Mouse (Mus musculus): ENCODE data around the gene Dnal4.
"Not testable (repeated sequence)": the region's sequence is repeated elsewhere in the genome, so short reads cannot be mapped to it uniquely, and the experiment has no call there.

The Dnal4 gene

DNA sequence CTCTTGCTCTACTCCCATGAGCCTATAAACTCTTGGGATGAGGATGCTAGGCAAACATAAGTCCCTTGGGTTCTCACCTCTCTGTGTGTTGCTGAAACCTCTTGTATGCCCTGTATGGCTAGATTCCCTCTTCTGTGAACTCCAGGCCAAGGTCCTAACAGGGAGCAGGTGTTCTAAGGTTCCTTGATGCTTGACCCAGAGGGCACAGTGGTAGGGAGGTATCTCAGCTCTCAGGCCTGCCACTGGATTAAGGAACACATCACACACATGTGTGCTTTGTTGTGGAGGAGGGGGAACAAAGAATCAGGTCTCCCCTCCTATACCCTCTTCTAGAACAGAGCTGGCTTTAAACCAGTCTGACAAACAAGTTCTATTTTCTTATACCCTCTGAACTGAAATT, at the start of gene Dnal4:
Gene Dnal4 (minus strand): TSS at position 101 of the 400 bp plus-strand sequence.
- DNase-seq (ENCODE audit: low read depth, low spot score), result no peak

DNA sequence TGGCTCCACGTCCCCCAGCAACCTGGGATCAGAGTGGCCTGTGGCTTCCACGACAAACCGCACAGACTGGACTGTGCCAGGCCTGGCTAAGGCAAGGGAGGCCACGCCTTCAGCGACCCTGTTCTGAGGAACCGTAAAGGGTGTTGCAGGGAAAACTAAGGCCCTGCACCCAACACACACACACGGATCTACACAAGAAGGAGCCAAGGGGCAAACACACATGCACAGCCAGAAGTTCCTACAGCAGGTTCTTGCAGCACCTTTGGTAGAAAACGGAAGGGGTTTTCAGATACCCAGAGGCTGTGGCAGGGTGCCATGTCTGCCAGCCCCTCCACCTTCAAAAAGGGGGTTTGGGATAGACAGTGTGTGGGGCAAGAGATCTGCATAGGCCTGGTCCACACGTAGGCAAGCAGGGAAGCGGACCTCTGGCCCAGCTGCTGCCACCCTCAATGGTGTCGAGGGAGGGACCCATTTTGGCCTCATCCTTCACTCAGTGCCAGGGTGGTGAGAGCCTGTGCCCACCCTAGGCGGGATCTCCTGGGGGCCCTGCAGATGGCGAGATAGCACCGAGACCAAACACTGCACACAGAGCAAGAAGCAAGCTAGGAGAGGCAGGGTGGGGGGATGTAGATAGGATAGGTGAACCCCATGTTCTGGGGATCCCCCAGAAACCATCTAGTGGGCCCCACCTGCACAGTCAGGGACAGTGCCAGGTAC, 49.6 kb upstream of the Dnal4 start:
- DNase-seq (ENCODE audit: low read depth, low spot score), result no peak

DNA sequence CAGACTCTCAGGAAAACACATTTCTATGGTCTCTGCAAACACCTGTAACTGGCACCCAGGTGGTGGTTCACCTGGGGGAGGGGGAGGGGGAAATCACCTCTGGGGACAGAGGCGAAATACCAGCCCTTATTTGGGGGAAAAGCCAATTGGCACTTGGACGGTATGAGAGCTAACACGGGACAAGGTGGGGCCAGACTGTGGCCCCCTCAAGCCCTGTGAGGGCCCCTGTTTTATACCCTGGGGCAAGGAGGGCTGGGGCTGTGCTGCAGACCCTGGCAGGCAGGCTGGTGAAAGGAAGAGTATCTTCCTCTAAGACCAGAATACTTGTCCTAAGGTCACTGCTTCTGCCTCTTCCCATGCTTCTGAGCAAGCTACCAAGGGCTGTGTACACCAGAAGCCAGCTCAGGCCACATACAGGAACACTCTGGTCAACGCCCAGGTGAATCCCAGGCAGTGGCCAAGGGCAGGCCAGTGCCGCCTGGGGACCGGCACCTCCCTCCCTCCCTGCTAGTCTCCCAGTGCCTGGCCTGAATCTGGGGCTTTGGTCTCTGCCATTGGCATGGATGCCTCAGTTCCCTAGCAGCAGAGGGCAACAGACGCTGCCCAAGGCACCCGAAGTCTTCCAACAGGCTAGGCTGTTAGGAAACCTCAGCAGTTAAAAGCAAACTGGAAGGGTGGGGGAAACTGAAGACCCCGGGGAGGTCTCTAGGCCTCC, 48.7 kb upstream of the Dnal4 start:
- DNase-seq (ENCODE audit: low read depth, low spot score), result no peak

DNA sequence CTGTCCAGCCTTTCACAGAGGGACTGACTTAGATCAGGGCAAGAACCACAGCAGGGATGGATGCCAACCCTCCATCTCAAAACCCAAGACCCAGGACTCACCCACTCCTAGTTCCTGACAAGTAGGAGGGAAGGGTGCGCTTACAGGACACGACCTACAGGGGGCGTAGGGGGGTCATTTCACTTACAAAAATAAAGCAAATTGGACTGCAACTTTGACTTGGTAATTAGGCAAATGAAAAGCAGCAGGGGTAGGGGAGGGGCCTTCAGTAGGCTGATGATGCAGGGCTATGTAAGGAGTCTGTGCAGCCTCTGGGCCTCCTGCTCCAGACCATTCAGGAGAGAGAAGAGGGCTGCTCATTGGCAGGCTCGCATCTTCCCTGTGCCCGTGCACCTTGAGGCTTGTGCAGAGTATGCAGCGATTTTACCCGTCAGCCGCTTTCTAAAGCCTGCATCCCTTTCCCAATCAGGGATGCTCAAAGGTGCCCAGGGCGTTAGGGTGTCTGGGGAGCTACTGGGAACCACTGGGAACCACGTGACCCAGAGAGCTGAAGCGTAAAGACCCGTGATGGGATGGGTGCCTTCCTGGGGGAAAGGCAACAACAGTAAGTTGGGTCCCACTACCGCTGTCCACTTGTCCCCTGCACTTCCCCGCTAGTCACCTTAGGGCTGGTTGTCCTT, 47.6 kb upstream of the Dnal4 start:
- DNase-seq (ENCODE audit: low read depth, low spot score), result peak; percentile 74

DNA sequence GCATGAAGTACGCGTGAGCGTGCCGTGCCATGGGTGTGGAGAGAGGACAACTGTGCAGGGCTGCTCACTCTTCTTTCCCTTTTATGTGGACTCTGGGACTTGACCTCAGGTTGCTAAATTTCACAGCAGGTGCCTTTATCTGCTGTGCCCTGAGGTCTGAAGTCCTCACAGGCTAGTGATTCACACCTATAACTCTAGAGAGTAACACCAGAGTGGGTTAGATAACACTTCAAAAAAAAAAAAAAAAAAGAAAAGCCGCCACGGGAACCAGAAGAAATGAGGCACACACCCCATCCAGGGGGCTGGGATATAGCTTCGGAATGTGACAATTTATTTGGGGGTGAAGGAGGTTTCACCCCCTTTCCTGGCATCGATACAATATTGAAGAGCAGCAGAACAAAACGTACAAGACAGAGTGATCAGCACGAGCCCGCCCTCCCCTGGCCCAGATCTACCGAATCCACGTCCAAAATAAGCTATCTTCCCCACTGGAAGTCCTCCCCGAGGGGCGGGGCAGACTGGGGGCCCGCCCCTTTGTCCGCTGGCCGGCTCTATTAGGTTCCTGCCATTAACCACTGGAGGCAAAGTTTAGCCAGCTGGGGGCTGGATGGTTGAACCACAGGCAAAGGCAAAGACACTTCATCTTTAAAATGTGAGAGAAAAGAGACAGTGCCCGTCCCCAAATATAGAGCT, 46.1 kb upstream of the Dnal4 start:
- DNase-seq (ENCODE audit: low read depth, low spot score), result no peak

DNA sequence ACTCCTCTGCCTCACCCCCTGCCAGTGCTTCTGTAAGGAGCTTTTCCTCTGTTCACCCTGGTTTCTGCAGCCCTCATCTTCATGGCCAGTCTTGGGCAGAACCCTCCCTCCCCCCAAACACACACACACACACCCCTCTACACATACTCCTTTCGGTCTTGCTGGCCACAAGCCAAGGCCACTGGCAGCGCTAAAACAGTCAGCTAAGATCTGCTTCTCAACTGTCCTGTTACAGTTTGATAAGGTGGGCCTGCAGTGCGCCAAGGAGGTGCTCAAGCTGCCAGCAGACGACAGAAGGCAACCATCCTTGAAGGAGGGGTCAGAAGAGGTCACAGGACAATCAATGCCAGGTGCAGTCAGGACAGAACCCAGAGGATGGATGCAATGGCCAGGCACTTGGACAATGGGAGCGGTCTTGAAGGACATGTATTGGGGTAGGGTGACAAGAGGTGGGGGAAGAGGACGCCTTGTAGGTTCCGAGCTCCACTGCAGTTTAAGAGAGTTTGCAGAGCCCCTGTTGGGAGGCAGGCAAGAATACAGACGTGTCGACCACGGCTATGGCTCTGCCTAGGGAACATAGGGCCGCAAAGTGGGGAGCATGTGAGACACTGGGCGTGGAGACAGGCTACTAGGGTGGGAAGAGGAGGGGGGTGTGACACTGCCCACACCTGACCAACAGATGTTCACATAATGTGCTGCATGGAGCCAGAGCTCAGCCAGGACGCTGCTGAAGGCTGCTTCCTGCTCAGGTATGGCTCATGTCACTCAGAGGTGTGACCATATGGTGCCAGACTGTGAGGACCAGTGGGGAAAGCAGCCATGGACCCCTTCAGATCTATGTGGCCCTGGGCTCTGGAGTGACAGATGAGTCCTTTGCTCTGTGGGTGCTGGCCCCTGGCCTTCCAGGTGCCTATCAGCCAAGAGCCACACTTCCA, 44.9 kb upstream of the Dnal4 start:
- DNase-seq (ENCODE audit: low read depth, low spot score), result no peak

DNA sequence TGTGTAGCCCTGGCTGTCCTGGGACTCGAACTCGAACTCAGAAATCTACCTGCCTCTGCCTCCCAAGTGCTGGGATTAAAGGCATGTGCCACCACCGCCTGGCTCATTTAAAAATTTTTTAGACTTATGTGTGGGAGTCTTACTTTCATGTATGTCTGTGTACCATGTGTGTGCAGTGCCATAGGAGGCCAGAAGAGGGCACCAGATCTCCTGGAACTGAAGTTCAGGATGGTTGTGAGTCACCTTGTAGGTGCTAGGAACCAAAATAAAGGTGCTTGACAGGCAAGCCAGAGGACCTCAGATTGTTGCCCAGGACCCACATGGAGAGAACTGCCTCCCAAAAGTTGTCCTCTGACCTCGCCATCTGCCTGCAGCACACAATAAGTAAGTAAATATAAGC, 40.7 kb upstream of the Dnal4 start:
- DNase-seq (ENCODE audit: low read depth, low spot score), result no peak

DNA sequence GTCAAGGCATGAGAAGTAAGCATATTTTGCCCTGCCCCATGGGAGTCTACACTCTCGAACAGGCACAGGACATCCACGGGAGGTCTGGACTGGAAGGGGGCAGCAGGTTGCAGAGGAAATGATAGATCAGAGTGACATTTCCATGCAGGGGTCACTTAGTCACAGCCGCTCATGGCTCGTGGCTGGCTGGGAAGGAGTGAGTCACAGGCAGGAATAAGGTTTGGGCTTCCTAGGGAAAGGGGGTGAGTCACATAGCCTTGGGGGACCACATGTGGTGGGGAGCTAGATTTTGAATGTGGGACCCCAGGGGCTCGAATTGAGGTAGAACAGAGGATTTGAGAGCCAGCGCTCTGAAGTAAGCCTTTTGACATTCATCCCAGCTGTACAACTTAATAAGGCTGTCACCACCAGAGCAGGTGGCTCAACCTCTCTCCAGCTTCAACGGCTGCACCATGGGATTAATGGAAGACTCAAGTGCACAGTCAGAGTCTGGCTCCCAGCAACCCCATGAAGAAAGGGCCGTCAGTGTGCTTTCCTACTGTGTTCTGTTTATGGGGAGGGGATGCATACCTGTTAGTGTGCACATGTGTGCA, 36.1 kb upstream of the Dnal4 start:
- DNase-seq (ENCODE audit: low read depth, low spot score), result no peak

DNA sequence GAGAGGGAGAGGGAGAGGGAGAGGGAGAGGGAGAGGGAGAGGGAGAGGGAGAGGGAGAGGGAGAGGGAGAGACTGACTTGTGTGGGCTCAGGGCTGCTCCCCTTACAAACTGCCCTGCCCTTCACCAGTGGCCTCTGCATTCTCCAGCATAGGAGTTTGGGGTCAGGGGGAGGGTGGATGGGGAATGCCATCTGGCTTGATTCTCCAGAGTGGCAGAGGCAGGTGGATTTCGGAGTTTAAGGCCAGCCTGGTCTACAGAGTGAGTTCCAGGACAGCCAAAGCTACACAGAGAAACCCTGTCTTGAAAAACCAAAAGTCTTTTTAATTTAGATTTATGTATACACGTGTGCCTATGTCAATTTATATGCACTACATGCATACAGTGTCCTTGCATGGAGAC, 35.2 kb upstream of the Dnal4 start:
- DNase-seq (ENCODE audit: low read depth, low spot score), result not testable (repeated sequence)

DNA sequence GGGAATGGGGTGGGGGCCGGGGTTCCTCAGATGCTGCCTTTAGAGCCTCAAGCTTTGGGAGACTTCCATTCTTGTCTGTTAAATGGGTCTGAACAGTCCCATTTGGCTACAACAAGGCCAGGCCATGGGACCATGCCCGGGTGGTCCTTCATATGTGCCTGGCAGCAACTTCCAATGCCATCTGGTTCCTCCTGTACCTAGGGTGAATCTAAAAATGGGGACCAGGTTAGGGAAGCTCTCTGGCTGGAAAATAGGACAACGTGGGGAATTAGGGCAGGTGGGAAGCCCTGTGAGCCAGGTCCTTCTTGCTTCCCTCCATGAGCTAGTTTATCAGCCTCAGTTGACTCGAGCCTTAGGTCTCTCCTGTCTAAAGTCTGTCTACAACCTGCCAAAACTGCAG, 33.3 kb upstream of the Dnal4 start:
- no peak for DNase-seq (ENCODE audit: low read depth, low spot score)

DNA sequence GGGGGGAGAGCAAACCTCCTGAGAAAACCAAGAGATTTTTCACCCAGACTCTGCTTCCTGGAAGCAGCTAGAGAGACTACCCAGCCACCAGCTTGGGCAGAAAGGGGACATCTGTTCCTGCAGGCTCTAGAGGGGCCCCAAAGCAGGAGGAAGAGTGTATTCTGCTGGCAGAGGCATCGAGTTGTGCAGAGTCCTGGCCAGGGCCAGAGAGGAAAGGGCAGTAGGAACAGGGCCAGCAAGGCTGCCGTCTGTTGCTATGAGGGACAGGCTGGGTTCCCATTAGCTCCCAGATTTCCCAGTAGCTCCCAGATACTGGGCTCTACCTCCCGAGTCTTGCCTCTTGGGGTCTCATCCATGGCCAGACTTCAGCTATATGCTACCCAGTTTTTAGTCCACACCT, 32.4 kb upstream of the Dnal4 start:
- no peak for DNase-seq (ENCODE audit: low read depth, low spot score)

DNA sequence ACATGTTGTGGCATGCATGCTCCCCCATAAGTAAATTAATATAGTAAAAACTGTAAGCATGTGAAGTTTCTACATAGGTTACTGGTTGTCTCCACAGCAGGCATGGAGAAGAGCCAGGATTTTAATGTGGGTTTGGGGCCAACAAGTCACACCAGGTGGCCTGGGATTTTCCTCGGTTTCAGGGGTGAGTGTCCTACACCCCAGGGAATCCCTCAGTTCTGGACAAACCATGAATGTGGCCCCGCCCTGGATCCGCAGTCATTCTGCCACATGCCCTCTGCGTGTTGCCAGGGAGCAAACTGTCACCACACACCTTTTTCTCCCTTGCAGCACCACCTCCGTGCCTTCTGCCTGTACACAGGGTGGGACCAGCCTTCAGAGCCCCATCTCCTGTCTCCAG, 31.0 kb upstream of the Dnal4 start:
- DNase-seq (ENCODE audit: low read depth, low spot score), result no peak

DNA sequence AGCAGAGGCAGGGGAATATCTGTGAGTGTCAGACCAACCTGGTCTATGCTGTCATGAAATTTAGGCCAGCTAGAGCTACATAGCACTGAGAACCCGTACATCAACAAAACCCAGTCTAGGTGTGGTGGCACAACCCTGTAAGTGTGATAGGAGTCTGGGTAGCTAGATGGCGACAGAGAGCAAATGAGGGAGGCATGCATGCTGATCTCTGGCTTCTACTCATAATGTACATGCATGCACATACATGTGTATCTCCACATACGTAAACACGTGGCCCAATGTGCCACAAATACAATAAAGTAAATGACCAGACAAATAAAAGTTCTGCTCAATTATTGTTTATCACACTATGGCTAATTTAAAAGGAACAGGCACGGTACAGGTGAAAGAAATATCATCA, 30.5 kb upstream of the Dnal4 start:
- DNase-seq (ENCODE audit: low read depth, low spot score), result no peak

DNA sequence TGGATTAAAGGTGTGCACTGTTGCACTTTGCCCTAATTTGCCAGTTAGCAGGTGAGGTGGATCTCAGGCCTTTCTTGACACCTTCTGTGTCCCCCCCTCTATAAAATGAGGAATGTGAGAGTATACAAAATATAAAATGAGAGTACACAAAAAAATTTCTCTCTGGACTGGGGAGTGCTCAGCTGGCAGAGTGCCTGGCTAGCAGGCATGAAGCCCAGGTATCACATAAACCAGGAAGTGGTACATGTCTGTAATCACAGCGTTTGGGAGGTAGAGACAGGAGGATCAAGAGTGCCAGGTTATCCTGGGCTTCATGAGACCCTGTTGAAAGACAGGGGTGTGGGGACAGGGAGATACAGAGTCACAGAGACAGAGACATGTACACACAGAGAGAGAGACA, 29.4 kb upstream of the Dnal4 start:
- DNase-seq (ENCODE audit: low read depth, low spot score), result no peak

DNA sequence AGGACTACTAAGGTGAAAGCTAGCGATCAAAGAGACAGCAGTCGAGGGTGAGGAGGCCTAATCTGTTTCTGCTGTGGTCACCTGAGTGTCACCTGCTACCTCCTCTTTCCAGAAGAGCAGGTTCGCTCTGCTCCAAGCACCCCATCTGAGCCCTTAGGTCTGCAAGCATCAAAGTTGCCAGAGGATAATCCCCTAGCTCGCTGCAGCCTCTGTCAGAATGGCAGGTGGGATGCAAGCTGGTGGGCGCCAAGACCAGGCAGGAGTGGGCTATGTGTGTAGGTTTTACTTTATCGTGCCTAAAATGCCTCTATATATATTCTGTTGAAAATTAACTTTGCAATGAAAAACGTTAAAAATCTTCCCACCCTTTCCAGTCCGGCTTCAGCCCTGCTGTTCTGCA, 27.6 kb upstream of the Dnal4 start:
- no peak for DNase-seq (ENCODE audit: low read depth, low spot score)

DNA sequence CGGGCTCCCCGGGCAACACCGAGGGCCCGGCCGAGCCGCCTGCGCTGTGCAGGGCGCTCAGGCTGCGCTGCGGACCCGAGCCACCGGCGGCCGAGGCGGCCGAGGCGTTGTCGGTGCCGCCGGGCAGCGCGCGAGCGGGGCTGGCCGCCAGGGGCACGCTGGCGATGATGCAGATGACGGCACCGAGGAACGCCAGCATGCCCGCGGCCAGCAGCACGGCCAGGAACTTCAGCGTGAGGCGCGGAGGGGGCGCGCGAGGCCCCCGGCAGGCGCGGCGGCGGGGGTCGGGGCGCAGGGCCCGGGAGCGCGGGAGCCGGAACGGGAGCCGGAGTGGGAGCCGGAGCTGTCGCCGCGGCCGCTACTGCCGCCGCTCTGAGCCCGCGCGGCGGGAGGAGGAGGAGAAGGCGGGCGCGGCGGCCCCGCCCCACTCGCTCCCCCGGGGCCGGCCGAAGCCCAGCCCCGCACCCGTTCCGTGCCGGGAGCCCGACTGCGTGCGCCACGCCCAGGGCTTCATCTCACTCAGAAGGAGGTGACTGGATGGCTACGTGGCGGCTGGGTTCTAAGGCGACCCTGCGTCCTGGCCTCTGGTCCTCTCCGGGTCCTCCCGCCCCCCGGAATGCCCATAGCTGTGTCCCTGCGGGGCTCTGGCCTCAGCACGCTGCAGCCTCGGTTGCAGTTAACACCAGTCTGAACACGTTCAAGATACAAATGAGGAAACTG, 26.9 kb upstream of the Dnal4 start, which contains the start of gene Nptxr:
Gene Nptxr (minus strand): TSS at position 415 of the 720 bp plus-strand sequence.
- DNase-seq (ENCODE audit: low read depth, low spot score), result no peak

DNA sequence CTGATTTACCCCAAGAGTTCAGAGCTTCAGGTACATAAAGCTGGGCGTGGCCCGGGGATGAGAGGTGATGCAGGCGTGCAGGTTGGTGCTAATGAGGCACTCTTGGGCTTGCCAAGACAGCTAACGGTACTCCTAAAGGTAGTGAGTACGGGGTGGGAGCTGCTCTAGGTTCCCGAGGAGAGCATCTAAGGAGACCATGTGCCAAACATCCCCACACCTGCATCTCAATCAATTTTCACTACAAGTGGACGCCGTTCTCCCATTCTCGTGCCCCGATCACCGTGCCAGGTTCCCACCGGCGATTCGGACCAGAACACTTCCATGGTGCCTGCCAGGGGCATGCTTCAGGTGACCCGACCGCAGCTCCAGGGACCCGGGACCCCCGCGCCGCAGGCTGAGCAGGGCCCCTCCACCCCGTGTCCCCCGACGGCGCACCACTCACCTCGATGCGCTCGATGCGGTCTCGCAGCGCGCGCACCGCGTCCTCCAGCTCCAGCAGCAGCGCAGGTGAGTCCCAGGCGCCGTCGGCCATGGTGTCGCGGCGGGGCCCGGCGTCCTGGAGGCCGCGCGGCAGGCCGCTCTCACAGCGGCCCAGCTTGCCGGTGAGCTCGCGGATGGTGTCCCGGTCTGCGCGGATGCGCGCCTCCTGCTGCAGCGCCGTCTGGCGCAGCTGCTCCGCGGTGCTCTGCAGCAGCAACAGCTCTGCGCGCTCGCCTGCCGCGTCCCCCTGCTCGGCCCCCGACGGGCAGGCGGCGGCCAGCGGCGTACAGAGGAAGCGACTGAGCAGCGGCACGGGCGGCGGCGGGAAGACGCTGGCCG, 26.1 kb upstream of the Dnal4 start:
- DNase-seq (ENCODE audit: low read depth, low spot score), result no peak

DNA sequence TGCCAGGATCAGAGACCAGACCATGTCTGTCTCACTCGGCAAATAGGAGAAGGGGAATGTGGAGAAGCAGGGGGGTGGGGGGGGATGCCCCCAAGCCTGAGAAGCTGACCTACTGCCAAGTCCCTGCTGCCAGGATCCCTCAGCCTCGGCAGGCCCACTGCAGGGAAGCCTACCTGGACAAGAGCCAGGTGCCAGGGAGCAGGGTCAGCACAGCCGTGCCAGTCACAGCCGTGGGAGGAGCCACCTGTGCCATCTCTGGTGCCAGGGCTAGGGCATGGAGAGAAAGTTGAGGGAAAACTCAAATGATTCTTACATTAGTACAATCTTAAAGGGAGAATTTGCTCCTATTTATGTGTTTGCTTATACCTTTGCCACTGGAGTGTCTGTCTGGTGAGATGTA, 24.7 kb upstream of the Dnal4 start:
- no peak for DNase-seq (ENCODE audit: low read depth, low spot score)

DNA sequence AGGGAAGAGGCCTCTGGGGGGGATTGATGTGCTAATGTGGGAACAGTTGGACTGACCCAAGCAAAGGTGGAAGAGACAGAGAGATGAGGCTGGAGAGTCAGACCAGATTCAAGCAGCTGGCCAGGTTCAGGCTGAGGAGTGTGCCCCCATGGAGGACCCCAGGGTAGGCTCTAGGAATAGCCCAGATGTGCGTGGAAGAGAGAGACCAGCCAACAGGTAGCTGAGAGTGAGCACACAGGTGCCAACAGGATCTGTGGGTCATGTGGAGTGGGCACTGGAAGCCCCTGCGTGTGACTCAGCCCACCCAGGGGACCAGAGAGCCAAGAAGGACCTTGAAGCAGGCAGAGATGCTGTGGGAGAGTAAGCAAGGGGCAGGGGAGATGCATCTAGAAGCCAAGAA, 24.0 kb upstream of the Dnal4 start:
- no peak for DNase-seq (ENCODE audit: low read depth, low spot score)
